Mouse (Mus musculus): ENCODE measurements around the gene Tdp1.

Gene Tdp1

GRCm38 (mm10) chr12:100001910-100002309 is 117.6 kb downstream of the Tdp1 start:
- ChIA-PET CTCF (no interaction called here), POLR2A (interaction anchor here in 1 of 4 experiments (0.9 to 2.8 kb wide), 2 partner anchors 21 to 23 kb away, joined by 3 to 8 read pairs; no protein-coding TSS in a partner anchor)

- ChIA-PET CTCF (interaction anchor here in 3 of 4 experiments (0.5 to 0.9 kb wide), 5 partner anchors 28 to 880 kb away, joined by 3 to 6 read pairs (median 3); no protein-coding TSS in a partner anchor), POLR2A (interaction anchor here in 3 of 4 experiments (0.6 to 1.2 kb wide), 4 partner anchors 12 to 106 kb away, joined by 3 to 4 read pairs (median 3); no protein-coding TSS in a partner anchor)
Measured at GRCm38 (mm10) chr12:100002914-100003587, 118.7 kb downstream of the Tdp1 start.

All from embryonic stem cell, embryonic (primary cell).